Mouse (Mus musculus) mouse trophoblast stem cell (cell line): Measurements from ENCODE around the gene Pck1.
"Not testable (repeated sequence)": the region's sequence is repeated elsewhere in the genome, so short reads cannot be mapped to it uniquely, and the experiment has no call there.

Source experiments
- in situ Hi-C, 2 experiments: fragments of 300-500 bp; cut with MseI, MboI; formaldehyde crosslinking; loops; 2 replicates in 1 of 2; 3 replicates in 1 of 2; pipeline ENCODE4 v1.15.1; 2025

Pck1 gene

GRCm38 (mm10) chr2:173152436-173153151 is at the start of gene Pck1:
Gene Pck1, plus strand, starts transcription at chr2:173153048.
- in situ Hi-C loops, result no loop called here

- in situ Hi-C loops, result loop anchor here (5.0 to 10.0 kb wide), 2 partner anchors 76 to 448 kb away; no protein-coding TSS in a partner anchor
Measured at GRCm38 (mm10) chr2:173106409-173106808, 46.4 kb upstream of the Pck1 start.

GRCm38 (mm10) chr2:173106889-173107785 is 45.7 kb upstream of the Pck1 start:
- in situ Hi-C loops, result loop anchor here (5.0 to 10.0 kb wide), 2 partner anchors 75 to 448 kb away; no protein-coding TSS in a partner anchor

DNA sequence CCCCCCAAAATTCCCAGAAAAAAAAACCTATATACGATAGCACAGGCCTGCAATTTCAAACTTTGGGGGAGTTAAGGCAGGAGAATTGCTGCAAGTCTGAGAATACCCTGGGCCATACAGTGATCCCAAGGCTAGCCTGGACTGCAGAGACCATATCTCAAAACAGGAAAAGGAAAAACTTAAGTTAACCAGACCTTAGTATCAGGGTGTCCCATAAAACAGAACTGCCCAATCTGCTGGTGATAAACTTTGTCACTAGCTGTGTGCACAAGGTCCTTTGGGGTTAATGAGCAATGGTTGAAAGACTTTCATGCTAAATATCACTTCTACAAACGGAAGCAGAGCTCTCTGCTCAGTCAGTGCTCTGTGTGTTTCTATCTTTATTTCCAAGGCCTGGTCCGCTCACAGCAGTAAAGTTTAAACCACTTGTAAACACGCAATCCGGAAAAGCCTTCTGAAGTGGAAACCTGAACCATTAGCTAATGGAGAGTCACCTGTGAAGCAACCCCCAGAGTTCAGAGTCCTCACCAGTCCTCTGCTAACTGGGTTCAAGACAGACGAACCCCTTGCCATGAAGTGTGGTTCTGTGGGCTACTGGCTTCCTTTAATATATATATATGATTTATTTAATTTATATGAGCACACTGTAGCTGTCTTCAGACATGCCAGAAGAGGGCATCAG is 44.2 kb upstream of the Pck1 start:
- in situ Hi-C loops, result loop anchor here (5.0 to 10.0 kb wide), 2 partner anchors 74 to 446 kb away; no protein-coding TSS in a partner anchor

DNA sequence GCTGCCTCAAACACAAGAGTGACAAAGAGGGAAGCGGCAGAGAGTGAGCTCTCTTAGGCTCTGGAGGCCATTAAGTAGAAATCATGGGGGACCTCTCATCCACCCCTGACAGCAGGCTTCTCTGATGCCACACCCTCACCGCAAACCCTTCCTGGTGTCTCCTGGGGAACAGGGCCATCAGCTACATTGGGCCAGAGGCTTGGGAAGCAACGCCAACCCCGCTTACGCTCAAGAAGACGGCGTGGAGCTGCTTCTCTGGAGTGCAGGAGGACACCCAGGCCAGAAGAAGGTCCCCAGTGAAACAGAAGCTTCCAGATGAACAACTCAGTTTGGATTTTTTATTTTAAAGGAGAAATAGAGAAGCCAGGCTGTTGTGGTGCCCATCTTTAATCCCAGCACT is 43.3 kb upstream of the Pck1 start:
- in situ Hi-C loops, result loop anchor here (5.0 to 10.0 kb wide), 2 partner anchors 73 to 445 kb away; no protein-coding TSS in a partner anchor

DNA sequence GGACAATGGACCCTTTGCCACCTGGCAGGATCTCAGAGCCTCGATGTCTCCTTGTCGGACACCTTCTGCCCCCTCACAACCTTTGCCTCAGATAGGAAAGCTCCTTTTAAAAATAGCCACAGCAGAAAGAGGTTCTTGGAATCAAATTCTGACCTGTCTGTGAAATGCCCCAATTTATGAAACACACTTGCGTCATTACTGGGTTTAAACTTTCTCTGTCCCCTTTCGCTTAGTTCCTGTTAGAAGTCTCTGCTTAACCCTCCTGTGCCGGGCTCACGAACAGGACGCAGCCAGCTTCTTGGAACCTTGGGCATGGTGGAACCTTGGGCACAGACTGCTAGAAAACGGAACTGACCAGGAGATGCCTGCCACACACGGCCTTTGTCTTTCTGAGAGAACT is 42.3 kb upstream of the Pck1 start:
- in situ Hi-C loops, result loop anchor here in 1 of 2 experiments (10.0 kb wide), 1 partner anchor 444 kb away; no protein-coding TSS in a partner anchor

DNA sequence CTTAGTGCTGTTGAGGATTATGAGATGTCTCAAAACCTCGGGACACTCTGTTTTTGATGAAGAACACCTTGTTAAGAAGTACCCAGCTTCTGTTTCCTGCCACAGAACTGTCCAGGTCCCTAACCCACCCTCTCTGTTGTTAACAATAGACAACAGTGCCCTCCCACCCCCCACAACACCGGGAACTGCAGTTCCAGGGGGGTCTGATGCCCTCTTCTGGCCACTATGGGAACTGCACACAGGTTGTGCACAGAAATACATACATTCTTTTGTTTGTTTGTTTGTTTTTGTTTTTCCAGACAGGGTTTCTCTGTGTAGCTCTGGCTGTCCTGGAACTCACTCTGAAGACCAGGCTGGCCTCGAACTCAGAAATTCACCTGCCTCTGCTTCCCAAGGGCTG is 39.1 kb upstream of the Pck1 start:
- in situ Hi-C loops, result loop anchor here in 1 of 2 experiments (10.0 kb wide), 1 partner anchor 441 kb away; no protein-coding TSS in a partner anchor

- in situ Hi-C loops, result loop anchor here in 1 of 2 experiments (10.0 kb wide), 1 partner anchor 436 kb away; no protein-coding TSS in a partner anchor
Measured at GRCm38 (mm10) chr2:173119023-173119944, 33.6 kb upstream of the Pck1 start, which contains the start of gene Ctcfl. Gene Ctcfl, minus strand, starts transcription at chr2:173119525.

DNA sequence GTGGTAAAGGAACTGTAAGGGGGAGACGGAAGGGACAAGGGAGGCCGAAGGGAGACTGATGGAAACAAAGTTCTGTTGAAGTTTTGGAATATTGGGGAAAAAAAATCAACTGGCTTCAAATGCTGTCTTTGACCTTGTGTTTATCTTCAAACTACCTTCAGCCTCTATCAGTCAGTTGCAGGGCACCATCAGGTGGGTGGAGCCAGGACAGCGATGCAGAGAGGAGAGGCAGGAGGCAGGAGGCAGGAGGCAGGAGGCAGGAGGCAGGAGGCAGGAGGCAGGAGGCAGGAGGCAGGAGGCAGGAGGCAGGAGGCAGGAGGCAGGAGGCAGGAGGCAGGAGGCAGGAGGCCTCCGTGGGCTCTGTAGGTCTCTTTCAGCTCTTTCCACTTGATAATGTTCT is 32.7 kb upstream of the Pck1 start:
- in situ Hi-C loops, result not testable (repeated sequence)

DNA sequence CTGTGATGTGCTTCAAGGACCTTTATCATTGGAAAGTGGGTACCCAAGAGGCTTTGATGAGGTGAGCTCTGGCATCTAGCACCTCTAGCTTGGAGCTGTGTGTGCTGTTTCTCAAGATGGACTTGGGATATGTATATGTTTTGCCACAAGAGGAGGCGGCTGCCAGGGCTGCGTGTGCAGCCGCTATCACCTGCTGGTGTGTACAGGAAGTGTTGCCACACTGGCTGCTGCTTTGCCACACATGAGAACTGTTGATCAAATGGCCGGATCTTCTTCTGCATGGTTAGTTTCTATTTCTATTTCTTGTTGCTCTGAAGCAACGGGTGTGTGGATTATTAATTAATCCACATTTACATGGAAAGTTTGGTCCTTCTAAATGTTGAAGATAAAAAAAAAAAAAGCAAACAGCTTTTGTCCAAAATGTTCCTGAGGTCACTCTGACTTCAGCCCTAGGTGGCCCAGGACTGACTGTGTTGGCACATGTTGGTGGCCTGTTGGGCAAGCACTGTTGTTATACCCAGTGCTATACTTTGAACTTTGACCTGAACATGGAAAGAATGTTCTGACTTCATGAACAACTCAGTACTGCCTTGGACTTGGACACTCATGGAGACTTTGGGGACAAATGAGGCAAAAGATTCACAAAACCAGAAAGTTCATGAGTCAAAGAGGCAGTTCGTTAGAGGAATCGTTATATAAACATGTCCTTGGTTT is 28.7 kb upstream of the Pck1 start:
- in situ Hi-C loops, result no loop called here

DNA sequence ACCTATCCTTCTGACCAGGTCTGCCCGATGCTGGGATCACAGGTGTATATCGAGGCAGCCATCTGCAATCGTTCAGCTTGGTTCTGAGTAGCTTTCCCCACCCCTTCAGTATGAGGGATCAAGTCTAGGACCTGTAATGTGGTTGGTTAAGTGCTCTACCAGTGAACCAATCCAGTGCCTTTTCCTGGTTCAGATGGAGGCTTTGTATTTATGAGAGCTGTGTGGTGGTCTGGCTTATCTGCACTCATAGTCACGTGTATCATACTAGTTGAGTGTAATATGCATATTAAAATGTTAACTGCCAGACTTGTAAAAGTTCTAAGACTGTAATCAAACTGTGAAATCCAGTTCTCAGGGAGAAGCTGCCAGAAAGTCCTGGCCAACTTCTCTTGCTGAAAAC is 26.5 kb upstream of the Pck1 start:
- in situ Hi-C loops, result no loop called here

GRCm38 (mm10) chr2:173129111-173129510 is 23.7 kb upstream of the Pck1 start:
- in situ Hi-C loops, result no loop called here

DNA sequence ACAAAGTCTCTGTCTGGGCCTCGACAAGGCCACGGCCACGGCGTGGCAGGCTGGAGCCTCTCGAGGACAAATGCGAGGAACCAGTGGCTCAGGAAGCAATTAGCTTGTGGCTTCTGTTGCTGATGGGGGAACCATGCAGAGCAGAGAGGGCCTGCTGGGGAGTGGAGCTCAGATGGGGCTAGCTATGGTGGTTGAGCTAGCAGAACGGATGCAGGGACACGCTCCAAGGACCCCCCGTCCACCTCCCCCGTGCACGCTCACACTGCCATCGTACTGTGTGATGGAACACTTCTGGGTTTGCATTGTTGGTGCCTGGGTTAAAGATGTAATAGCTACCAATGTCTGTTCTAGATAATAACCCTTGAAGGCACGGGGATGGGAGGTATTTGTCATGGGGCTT is 20.6 kb upstream of the Pck1 start:
- in situ Hi-C loops, result no loop called here

GRCm38 (mm10) chr2:173132794-173133300 is 20.0 kb upstream of the Pck1 start:
- in situ Hi-C loops, result no loop called here

DNA sequence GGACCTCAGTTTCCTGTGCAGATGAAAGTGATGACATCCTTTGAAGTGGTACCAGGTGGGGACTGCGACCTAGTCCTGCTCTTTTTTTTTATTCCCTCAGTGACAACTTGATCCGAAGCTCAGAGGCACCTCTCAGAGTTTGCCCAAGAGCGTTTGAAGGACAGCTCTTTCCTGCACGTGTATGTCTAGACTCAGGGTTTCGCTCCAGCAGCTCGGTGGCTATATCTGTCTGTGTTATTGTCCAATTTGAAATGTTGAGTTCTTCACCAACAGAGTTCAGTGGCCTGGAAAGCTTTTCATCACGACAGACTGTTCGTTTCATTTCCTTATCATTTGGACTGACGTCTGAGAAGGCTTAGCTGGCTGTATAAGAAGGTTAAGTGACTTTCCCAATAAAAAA is 18.2 kb upstream of the Pck1 start:
- in situ Hi-C loops, result no loop called here

GRCm38 (mm10) chr2:173138323-173139239 is 14.3 kb upstream of the Pck1 start:
- in situ Hi-C loops, result no loop called here

GRCm38 (mm10) chr2:173143611-173144010 is 9.2 kb upstream of the Pck1 start:
- in situ Hi-C loops, result no loop called here

DNA sequence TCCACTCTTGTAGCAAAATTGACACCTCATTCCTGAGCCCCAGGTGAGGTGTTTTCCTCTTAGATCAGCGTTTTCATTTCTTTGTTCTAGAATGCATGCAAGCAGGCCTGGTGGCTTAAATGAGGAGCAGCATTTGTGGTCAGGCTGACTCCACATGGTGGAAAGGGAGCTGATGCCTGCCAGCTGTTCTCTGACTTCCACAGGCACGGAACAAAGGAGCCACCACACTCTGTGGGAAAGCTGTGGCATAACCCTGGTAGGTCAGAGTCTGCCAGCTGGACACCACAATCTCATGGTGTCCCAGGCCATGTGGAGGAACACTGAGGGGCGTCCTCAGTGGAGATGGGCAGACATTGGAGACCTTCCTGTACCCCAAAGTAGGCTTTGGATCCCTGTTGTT is 7.0 kb upstream of the Pck1 start:
- in situ Hi-C loops, result no loop called here

- in situ Hi-C loops, result no loop called here
Measured at GRCm38 (mm10) chr2:173146728-173147127, 6.1 kb upstream of the Pck1 start.
